Mouse (Mus musculus) forebrain, embryonic 13.5 days (tissue): ENCODE results near the gene Mblac2. TPM values are rescaled to one million over a fixed set of nuclear protein-coding genes. Genes with fewer than 3 reads are reported as not detected.
"Not testable (repeated sequence)": the region's sequence is repeated elsewhere in the genome, so short reads cannot be mapped to it uniquely, and the experiment has no call there.

Experiments
- ATAC-seq: fragments of 200-750 bp; cut with Nextera tagmentation; 2 replicates; pipeline ENCODE4 v1.8.0; 2017
- H3K27ac ChIP-seq: fragments of 300-500 bp; sonication (generic); 2 replicates; pipeline ENCODE4 v1.5.1; 2015; ENCODE audit warnings: inconsistent platforms, mild to moderate bottlenecking, moderate library complexity
- H3K27me3 ChIP-seq: fragments of 300-500 bp; sonication (generic); 2 replicates; pipeline ENCODE4 v1.6.1; 2015; ENCODE audit warnings: mild to moderate bottlenecking, inconsistent platforms
- H3K36me3 ChIP-seq: fragments of 300-500 bp; sonication (generic); 2 replicates; pipeline ENCODE4 v1.6.1; 2015; ENCODE audit warnings: mild to moderate bottlenecking, inconsistent platforms; ENCODE audit not compliant: poor library complexity, severe bottlenecking
- H3K4me1 ChIP-seq: fragments of 300-500 bp; sonication (generic); 2 replicates; pipeline ENCODE4 v1.6.1; 2015; ENCODE audit warnings: inconsistent platforms
- H3K4me2 ChIP-seq: fragments of 300-500 bp; sonication (generic); 2 replicates; pipeline ENCODE4 v1.6.1; 2015; ENCODE audit warnings: inconsistent platforms, mild to moderate bottlenecking, moderate library complexity
- H3K4me3 ChIP-seq: fragments of 300-500 bp; sonication (generic); 2 replicates; pipeline ENCODE4 v1.5.1; 2015; ENCODE audit warnings: mild to moderate bottlenecking, inconsistent platforms
- H3K9ac ChIP-seq: fragments of 300-500 bp; sonication (generic); 2 replicates; pipeline ENCODE4 v1.6.1; 2015; ENCODE audit warnings: mild to moderate bottlenecking, inconsistent platforms
- H3K9me3 ChIP-seq: fragments of 300-500 bp; sonication (generic); replicated peaks from 2 replicates; pipeline ENCODE4 v1.6.1; 2016; ENCODE audit warnings: inconsistent platforms
- WGBS: fragments of 180-500 bp; shearing (Covaris S2); methylation state at CpG from one replicate; pipeline ENCODE4 v1.1.7; 2015; 5-methylcytosine and 5-hydroxymethylcytosine counted together
- polyA plus RNA-seq: library from polyadenylated mRNA; unstranded; fragments of >200 nt; fragmentation: Nextera tagmentation; extraction: Ambion mirVana; gene quantifications from 2 replicates; pipeline ENCODE4 v1.2.1, GENCODE M21; 2015

The Mblac2 gene
- polyA plus RNA-seq, 1 experiment from 2014 or later: 13.2 TPM

DNA sequence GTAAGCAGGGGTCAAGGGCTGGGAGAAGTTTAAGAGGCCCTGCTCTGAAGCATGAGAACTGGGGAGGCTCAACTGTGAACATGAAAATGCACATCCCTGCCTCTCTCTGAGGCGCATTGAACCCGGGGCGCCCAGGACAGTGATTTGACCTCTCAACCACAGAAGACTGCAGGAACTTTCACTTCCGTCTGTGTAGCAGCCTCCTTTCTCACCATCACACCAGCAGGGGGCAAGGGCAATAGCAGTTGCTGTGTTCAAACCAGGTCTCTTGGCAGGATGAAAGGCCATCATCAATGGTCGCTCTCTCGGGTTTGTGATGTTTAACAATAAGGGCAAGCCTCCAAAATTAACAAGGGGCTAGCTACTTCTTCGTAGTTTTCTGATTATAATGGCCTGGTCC is 8.0 kb upstream of the Mblac2 start:
- Histone ChIP-seq H3K4me1 (no peaks in the 10 kb centered on the region), H3K27ac (no peak overlapping the region), H3K36me3 (0 out of 2 replicates have a peak, but pooled peaks cover 4% of the 10 kb centered on the region), H3K9me3 (no peaks in the 10 kb centered on the region), H3K9ac (no peak overlapping the region), H3K27me3 (no peaks in the 10 kb centered on the region), H3K4me2 (no peak overlapping the region), H3K4me3 (no peak overlapping the region)
- no peak for ATAC-seq
- WGBS: 61% methylated on average over 7 of the region's 7 CpGs

DNA sequence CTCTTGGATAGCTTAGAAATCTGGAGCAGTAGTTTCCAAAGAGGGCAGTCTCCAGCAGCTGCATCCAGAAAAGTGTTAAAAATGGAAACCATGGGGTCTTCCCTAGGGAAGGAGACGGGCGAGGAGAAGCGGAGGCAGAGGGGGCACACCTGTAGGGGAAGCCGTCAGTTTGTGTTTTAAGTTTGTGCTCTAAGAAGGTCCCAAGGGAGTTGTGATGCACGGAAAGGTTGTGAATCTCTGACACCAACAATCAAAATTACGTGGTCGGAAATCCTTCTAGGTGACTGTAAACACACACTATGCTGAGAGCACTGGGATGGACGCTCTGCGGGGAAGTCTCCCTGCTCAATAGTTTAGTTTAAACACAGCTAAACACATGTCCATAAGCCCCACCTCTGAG is 7.5 kb upstream of the Mblac2 start:
- Histone ChIP-seq H3K4me3 (no peak overlapping the region), H3K4me1 (no peaks in the 10 kb centered on the region), H3K9me3 (no peaks in the 10 kb centered on the region), H3K27ac (no peak overlapping the region), H3K27me3 (no peaks in the 10 kb centered on the region), H3K9ac (no peak overlapping the region), H3K36me3 (no peaks in the 10 kb centered on the region), H3K4me2 (no peak overlapping the region)
- no peak for ATAC-seq
- 81% methylated on average over 9 of the region's 9 CpGs for WGBS

DNA sequence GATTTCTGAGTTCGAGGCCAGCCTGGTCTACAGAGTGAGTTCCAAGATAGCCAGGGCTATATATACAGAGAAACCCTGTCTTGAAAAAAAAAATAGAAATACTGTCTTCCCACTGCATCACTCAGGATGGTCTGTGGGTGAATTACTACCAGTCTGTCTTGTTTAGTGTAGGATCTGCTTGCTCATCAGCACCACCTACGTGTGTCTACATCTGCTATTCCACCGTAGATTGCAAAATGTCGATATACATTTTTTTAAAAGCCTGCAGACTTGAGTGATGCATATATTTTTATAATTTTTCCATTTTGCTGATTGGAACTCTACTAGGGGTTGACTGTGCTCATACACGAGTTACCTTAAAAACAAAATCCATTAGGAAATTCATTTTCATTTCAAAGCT is 4.8 kb upstream of the Mblac2 start:
- Histone ChIP-seq H3K4me3 (no peak overlapping the region), H3K27me3 (no peaks in the 10 kb centered on the region), H3K9me3 (no peaks in the 10 kb centered on the region), H3K9ac (no peak overlapping the region), H3K4me1 (peaks cover 11% of the 10 kb centered on the region), H3K36me3 (no peaks in the 10 kb centered on the region), H3K27ac (no peak overlapping the region), H3K4me2 (no peak overlapping the region)
- WGBS: 95% methylated on average over 5 of the region's 5 CpGs
- ATAC-seq: no peak

DNA sequence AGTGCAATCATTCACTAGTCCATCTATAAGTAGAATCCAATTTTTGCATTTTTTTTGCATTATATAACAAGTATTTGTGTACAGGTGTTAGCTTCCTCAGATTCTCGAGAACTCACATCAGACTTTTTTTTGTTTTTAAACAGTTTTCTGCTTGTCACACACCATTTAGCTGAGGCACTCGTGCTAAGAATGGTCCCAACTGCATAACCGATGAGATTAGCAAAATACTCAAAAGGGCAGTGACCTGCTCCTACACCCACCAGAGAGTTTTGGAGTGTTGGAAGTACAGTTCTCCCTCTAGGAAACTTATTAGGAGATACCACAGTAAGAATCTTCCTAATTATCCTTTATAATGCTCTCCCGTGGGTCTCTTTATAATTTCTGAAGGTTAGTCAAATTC is 1.3 kb upstream of the Mblac2 start:
- no peaks in the 10 kb centered on the region for H3K9me3 ChIP-seq
- H3K4me3 ChIP-seq: peak overlapping the region; percentile 88
- no peak overlapping the region for H3K27ac ChIP-seq
- no peak for ATAC-seq
- no peaks in the 10 kb centered on the region for H3K36me3 ChIP-seq
- no peak overlapping the region for H3K9ac ChIP-seq
- no peaks in the 10 kb centered on the region for H3K27me3 ChIP-seq
- WGBS: 27% methylated on average over 4 of the region's 4 CpGs
- H3K4me2 ChIP-seq: peak overlapping the region; percentile 98
- H3K4me1 ChIP-seq: peaks cover 23% of the 10 kb centered on the region

DNA sequence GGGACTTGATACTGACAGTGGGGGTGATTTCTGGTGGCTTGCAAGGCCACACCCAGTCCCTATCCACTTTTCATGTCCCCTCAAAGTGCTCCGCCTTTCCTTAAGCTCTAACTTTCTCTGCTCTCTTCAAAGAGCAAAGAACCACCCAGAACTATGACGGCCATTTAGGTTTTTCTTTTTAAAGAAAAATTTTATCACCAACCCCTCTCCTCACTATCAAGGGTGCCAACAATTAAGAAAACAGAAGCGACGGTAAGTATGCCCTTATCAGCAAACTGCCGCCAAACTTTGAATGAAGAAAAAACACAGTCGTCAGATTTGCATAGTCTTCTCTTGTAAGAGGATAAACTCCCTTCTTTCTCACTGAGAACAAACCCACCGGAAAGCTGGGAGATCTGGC is 875 bp upstream of the Mblac2 start:
- Histone ChIP-seq H3K4me3 (peak overlapping the region; percentile 88), H3K9ac (peak overlapping the region; percentile 84), H3K27me3 (no peaks in the 10 kb centered on the region), H3K4me2 (peak overlapping the region; percentile 98), H3K9me3 (no peaks in the 10 kb centered on the region), H3K27ac (no peak overlapping the region), H3K4me1 (peaks cover 23% of the 10 kb centered on the region), H3K36me3 (no peaks in the 10 kb centered on the region)
- 1% methylated on average over 7 of the region's 7 CpGs for WGBS
- no peak for ATAC-seq

DNA sequence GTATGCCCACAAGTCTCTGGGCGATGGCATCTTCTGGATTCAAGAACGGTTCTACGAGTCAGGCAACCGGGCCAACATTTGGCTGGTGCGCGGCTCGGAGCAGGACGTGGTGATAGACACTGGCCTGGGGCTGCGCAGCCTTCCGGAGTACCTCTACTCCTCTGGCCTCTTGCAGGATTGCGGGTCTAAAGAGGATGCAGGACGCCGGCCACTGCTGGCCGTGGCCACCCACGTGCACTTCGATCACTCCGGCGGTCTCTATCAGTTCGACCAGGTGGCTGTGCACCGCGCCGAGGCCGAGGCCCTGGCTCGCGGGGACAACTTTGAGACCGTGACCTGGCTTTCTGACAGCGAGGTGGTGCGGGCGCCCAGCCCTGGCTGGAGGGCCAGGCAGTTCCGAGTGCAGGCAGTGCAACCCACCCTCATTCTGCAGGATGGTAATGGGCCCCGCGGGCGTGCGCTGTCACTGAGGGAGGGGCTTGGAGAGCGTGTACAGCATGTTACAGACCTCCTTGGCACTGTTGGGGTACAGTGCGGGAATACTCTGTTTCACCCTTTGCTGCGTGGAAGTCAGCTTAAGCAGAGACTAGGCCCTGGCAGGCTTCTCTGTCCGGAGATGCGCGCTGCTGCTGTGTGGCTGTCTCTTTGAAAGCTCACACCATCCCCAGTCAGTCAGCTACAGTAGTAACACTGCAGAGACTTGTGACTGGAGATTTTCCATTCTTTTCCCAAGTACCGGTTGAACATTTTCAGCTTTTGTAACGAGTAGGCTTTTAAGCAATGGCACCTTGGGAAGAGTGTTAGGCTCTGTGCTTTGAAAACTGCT is 618 bp downstream of the Mblac2 start:
- H3K4me1 ChIP-seq: peaks cover 23% of the 10 kb centered on the region
- under 1% methylated on average over 42 of the region's 42 CpGs for WGBS
- H3K4me3 ChIP-seq: peak overlapping the region; percentile 88
- peak overlapping the region; percentile 88 for H3K27ac ChIP-seq
- no peaks in the 10 kb centered on the region for H3K36me3 ChIP-seq
- H3K4me2 ChIP-seq: peak overlapping the region; percentile 98
- peak overlapping the region; percentile 84 for H3K9ac ChIP-seq
- H3K9me3 ChIP-seq: no peaks in the 10 kb centered on the region
- H3K27me3 ChIP-seq: no peaks in the 10 kb centered on the region
- peak; percentile 26 for ATAC-seq

GRCm38 (mm10) chr13:81713896-81714295 is 2.8 kb downstream of the Mblac2 start:
- Histone ChIP-seq H3K4me2 (no peak overlapping the region), H3K4me3 (no peak overlapping the region), H3K27me3 (no peaks in the 10 kb centered on the region), H3K27ac (no peak overlapping the region), H3K4me1 (peaks cover 23% of the 10 kb centered on the region), H3K36me3 (no peaks in the 10 kb centered on the region), H3K9ac (no peak overlapping the region), H3K9me3 (no peaks in the 10 kb centered on the region)
- 93% methylated on average over 1 of the region's 1 CpGs for WGBS
- ATAC-seq: no peak

DNA sequence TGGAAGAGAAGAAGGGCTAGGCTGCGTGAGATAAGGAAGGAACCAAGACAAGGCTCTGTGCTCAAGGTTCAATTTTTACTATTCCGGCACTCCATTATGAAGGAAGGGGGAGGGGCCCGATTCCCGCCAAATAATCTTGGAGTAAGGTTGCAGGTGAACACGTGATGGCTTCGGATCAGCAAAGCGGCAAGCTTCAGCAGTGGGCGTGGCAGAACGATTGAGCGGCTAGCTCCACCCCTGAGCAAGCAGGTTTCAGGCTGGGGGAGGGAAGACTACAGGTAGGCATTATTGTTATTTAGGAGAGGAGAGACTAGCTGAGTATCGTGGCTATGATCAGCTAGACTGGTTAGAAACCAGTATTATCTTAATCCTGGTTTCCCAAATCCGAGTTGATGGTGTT is 17.0 kb downstream of the Mblac2 start:
- not testable (repeated sequence) for H3K27me3 ChIP-seq, H3K4me1 ChIP-seq, H3K4me3 ChIP-seq, H3K9me3 ChIP-seq, H3K36me3 ChIP-seq, H3K27ac ChIP-seq, ATAC-seq, H3K9ac ChIP-seq, H3K4me2 ChIP-seq
- WGBS: 63% methylated on average over 12 of the region's 12 CpGs

GRCm38 (mm10) chr13:81729102-81729501 is 18.0 kb downstream of the Mblac2 start:
- no peak for ATAC-seq
- no peak overlapping the region for H3K27ac ChIP-seq
- no peak overlapping the region for H3K4me2 ChIP-seq
- no peak overlapping the region for H3K9ac ChIP-seq
- H3K4me3 ChIP-seq: no peak overlapping the region
- no peaks in the 10 kb centered on the region for H3K9me3 ChIP-seq
- no peaks in the 10 kb centered on the region for H3K4me1 ChIP-seq
- no peaks in the 10 kb centered on the region for H3K27me3 ChIP-seq
- 90% methylated on average over 4 of the region's 4 CpGs for WGBS
- H3K36me3 ChIP-seq: no peaks in the 10 kb centered on the region

DNA sequence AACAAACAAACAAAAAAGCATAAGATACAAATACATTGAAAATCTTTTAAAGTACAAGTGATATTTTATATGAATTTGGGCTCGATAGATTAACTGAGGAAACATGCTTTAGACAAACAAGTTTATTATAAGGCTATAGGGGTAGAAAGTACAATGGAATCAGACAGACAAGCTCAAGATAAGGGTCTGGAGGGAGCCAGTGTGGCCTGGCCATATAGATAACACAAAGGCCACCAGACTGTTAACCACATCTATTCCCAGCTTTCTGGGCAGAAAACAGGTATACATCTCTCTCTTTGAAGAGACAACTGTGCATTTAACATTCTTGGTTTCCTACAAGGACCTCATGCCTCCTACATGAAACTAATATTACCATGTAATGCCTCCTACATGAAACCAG is 19.2 kb downstream of the Mblac2 start:
- no peak for ATAC-seq
- Histone ChIP-seq H3K9me3 (no peaks in the 10 kb centered on the region), H3K4me3 (no peak overlapping the region), H3K36me3 (no peaks in the 10 kb centered on the region), H3K27ac (no peak overlapping the region), H3K4me1 (no peaks in the 10 kb centered on the region), H3K9ac (no peak overlapping the region), H3K4me2 (no peak overlapping the region), H3K27me3 (no peaks in the 10 kb centered on the region)
- 98% methylated on average over 1 of the region's 1 CpGs for WGBS

DNA sequence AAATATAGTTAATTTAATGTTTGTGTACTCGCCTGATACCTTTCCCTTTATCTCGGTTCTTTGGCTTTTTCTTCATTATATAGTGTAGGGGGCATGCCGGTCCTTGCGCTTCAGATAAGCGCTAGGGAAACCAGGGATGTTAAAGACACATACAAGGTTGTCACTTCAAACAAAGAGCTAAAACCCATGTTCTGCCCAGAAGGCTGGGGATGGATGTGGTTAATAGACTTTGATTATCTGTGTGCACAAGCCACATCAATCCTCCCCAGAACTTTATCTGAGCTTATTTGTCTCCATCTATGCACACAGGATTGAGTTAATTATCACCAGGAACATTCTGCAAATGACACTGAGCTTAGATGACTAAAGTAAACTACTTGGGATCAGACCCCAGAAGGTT is 25.5 kb downstream of the Mblac2 start:
- H3K27me3 ChIP-seq: no peaks in the 10 kb centered on the region
- no peak for ATAC-seq
- 90% methylated on average over 5 of the region's 5 CpGs for WGBS

GRCm38 (mm10) chr13:81740898-81741297 is 29.8 kb downstream of the Mblac2 start:
- no peak overlapping the region for H3K27ac ChIP-seq
- H3K4me1 ChIP-seq: no peaks in the 10 kb centered on the region
- H3K4me2 ChIP-seq: no peak overlapping the region
- no peaks in the 10 kb centered on the region for H3K36me3 ChIP-seq
- no peak overlapping the region for H3K9ac ChIP-seq
- ATAC-seq: no peak
- H3K9me3 ChIP-seq: no peaks in the 10 kb centered on the region
- 65% methylated on average over 3 of the region's 3 CpGs for WGBS
- no peaks in the 10 kb centered on the region for H3K27me3 ChIP-seq
- no peak overlapping the region for H3K4me3 ChIP-seq

More for the DNA sequence above, 25.5 kb downstream of the Mblac2 start:
- Histone ChIP-seq H3K4me3 (no peak overlapping the region), H3K9me3 (no peaks in the 10 kb centered on the region), H3K4me2 (no peak overlapping the region), H3K27ac (no peak overlapping the region), H3K36me3 (no peaks in the 10 kb centered on the region), H3K9ac (no peak overlapping the region), H3K4me1 (no peaks in the 10 kb centered on the region)
